Mouse (Mus musculus) ES-Bruce4 (cell line): Measurements from ENCODE around the gene Slc33a1. TPM values are rescaled to one million over a fixed set of nuclear protein-coding genes. Genes with fewer than 3 reads are reported as not detected.

Experiments
- H3K27ac ChIP-seq: 2 replicates; pipeline ENCODE4 v1.5.1; 2012; ENCODE audit warnings: low read length, inconsistent platforms; ENCODE audit not compliant: insufficient read depth
- H3K27me3 ChIP-seq: 2 replicates; pipeline ENCODE4 v1.6.1; 2012; ENCODE audit warnings: mild to moderate bottlenecking, low read length, inconsistent platforms; ENCODE audit not compliant: control insufficient read depth, poor library complexity, insufficient read depth, severe bottlenecking
- H3K36me3 ChIP-seq: 2 replicates; pipeline ENCODE4 v1.6.1; 2012; ENCODE audit warnings: inconsistent platforms, mild to moderate bottlenecking, low read length, moderate library complexity; ENCODE audit not compliant: control insufficient read depth, poor library complexity, insufficient read depth, severe bottlenecking
- H3K4me1 ChIP-seq: one replicate; pipeline ENCODE4 v1.8.1; 2011; ENCODE audit warnings: low read length; ENCODE audit not compliant: control insufficient read depth, insufficient read depth
- H3K4me3 ChIP-seq: 2 replicates; pipeline ENCODE4 v1.5.1; 2011; ENCODE audit warnings: low read depth, mild to moderate bottlenecking, low read length
- H3K9ac ChIP-seq: 2 replicates; pipeline ENCODE4 v1.6.1; 2012; ENCODE audit warnings: low read depth, mild to moderate bottlenecking, inconsistent platforms; ENCODE audit not compliant: poor library complexity, severe bottlenecking
- H3K9me3 ChIP-seq: replicated peaks from 2 replicates; pipeline ENCODE4 v1.6.1; 2012; ENCODE audit warnings: mild to moderate bottlenecking, low read length, inconsistent platforms; ENCODE audit not compliant: control insufficient read depth, poor library complexity, insufficient read depth, severe bottlenecking
- CTCF ChIP-seq: IDR thresholded peaks from one replicate; pipeline ENCODE4 v1.8.1; 2011; ENCODE audit warnings: low read depth, low read length
- EP300 ChIP-seq: IDR thresholded peaks from 2 replicates; pipeline ENCODE4 v1.6.1; 2011; ENCODE audit warnings: low read depth, low read length; ENCODE audit not compliant: insufficient read depth
- POLR2A ChIP-seq: IDR thresholded peaks from one replicate; pipeline ENCODE4 v1.8.1; 2011; ENCODE audit warnings: low read length; ENCODE audit not compliant: insufficient read depth
- polyA plus RNA-seq: library from polyadenylated mRNA; stranded (reverse); fragments of >200 nt; gene quantifications from 2 replicates; pipeline ENCODE4 v1.2.4, GENCODE M21; 2011; ENCODE audit warnings: low read depth; ENCODE audit not compliant: missing spikeins, insufficient read depth, insufficient read length

Slc33a1 gene
- polyA plus RNA-seq, 1 experiment: 15.2 TPM

DNA sequence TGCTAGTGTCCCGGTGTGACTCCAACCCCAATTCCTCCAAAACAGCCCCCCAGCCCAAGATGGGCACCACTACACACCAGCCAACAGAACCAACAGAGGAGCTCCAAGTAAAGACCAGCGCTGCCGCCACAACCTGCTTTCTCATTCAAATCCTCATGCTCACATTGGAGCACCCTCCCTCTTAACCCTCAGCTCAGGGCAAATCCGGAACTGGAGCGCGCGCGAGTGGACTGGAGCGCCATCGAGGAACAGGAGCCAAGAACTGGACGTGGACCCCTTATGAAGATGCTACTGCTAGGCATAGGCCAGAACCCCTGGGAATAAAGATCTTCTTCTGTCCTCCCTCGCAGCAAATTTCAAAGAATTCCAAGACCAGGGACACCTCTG is 65.3 kb downstream of the Slc33a1 start, which contains the start of gene Plch1:
Gene Plch1, minus strand, starts transcription at position 164 of the 387 bp plus-strand sequence.
- H3K9ac ChIP-seq: peak within 1 kb of the TSS; percentile 70
- H3K27ac ChIP-seq: no peak within 1 kb of the TSS
- H3K4me3 ChIP-seq: peak within 1 kb of the TSS; percentile 88
- H3K36me3 ChIP-seq: no peaks in the 10 kb centered on the region
- H3K4me1 ChIP-seq: no peaks in the 10 kb centered on the region
- H3K9me3 ChIP-seq: no peaks in the 10 kb centered on the region
- H3K27me3 ChIP-seq: no peaks in the 10 kb centered on the region; the same call in 1 of the 2 replicates
- TF ChIP-seq CTCF: no peak
- peak; percentile 48; the same call in 1 of the 2 replicates for TF ChIP-seq EP300
- TF ChIP-seq POLR2A: no peak

DNA sequence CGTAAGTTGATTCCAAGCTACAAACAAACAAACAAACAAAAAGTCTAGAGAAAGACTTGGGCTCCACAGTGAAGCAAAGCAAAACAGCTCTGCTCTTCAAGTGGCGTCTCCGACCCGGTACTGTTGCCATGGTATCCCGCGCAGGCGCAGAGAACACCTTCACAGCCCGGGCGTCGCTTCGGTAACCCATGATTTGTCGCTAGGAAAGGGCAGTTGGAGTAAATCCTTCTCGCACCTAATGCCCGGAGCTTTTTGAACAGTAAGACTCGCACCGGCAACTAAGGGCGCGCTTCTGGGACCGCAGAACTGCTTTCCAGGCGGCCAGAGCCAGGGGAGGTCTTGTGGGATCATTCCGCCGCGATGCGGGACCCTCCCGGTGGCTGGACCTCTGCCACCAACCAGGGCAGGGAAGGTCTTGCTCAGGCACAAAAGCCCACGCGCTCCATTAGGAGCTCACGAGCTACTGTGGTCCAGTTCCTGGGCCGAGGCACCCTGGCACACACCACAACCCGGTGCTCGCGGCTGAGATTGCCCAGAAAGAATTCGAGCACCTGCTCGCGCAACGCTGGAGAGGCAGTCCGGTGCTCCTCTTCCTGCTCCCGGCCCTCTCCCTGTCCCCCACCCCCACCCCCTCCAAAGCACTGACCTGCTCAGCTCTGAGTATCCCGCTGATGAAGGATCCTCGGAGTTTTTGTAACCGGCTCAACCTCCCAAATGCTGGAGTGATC is 65.8 kb downstream of the Slc33a1 start:
- Histone ChIP-seq H3K27me3 (no peaks in the 10 kb centered on the region; the same call in 1 of the 2 replicates), H3K27ac (no peak overlapping the region), H3K4me1 (no peaks in the 10 kb centered on the region), H3K4me3 (peak overlapping the region; percentile 88), H3K9ac (peak overlapping the region; percentile 70), H3K9me3 (no peaks in the 10 kb centered on the region), H3K36me3 (no peaks in the 10 kb centered on the region)
- TF ChIP-seq EP300 (no peak), POLR2A (no peak), CTCF (no peak)

DNA sequence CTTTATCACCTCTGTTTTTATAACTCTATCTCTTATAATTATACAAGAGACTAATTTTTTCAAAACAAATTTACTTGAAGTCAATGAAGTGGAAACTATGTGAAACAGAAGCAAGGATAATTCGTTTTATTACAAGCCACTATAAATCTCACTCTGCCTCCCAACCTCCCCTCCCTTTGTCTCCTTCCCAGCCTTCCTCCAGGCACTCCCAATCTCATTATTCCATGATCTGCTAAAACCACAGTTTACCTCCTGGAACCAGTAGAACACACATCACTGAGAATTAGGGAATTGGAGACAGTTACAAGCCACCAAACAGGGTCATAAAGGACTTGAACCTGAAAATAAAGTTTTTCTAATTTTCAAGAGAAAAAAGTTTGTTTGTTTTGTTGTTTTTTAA is 67.4 kb downstream of the Slc33a1 start:
- no peak overlapping the region for H3K27ac ChIP-seq

DNA sequence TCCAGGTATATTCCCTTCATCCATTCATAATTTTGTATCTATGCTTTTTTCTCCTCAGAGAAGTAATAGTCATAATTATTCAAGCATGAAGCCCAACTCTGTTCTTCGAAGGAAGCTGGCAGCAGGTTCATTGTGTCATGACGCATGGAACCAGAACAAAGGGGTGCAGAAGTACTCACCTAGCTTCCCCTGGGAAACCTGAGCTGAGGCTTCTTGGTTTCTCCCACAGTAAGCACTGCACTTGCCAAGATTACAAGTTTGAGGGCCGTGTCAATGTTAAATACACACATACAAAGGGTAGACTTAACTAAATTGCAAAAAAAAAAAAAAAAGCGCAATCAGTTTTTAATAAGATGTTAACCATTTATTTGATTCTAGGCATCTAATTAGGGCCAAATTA is 68.3 kb downstream of the Slc33a1 start:
- Histone ChIP-seq H3K4me3 (no peak overlapping the region), H3K4me1 (no peaks in the 10 kb centered on the region), H3K27ac (no peak overlapping the region), H3K36me3 (no peaks in the 10 kb centered on the region), H3K9me3 (no peaks in the 10 kb centered on the region), H3K9ac (no peak overlapping the region), H3K27me3 (no peaks in the 10 kb centered on the region)
- TF ChIP-seq EP300: no peak
- no peak for TF ChIP-seq CTCF
- TF ChIP-seq POLR2A: no peak

More for the DNA sequence above, 67.4 kb downstream of the Slc33a1 start:
- Histone ChIP-seq H3K9me3 (no peaks in the 10 kb centered on the region), H3K4me3 (no peak overlapping the region), H3K27me3 (no peaks in the 10 kb centered on the region; the same call in 1 of the 2 replicates), H3K9ac (no peak overlapping the region), H3K4me1 (no peaks in the 10 kb centered on the region), H3K36me3 (no peaks in the 10 kb centered on the region)
- TF ChIP-seq POLR2A (no peak), EP300 (no peak), CTCF (no peak)

DNA sequence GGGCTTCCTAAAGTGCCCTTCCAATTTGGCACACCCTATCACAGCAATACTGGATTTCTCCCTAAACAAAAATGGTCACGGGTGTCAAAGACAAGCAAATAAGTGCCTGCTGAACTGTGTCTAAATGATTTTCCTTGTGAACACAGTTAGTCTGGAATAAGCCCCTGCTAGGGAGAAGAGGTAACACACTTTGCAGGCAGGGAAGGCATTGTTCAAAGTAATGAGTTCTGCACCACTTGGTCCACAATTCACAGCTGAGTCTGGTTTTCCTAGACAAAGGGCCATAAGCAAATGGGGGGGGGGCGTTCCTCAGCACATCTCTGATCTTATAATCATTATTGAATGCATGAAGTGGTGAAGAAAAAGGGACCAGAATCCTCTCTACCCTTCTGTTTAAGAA is 68.8 kb downstream of the Slc33a1 start:
- H3K4me1 ChIP-seq: no peaks in the 10 kb centered on the region
- H3K9me3 ChIP-seq: no peaks in the 10 kb centered on the region
- no peak overlapping the region for H3K27ac ChIP-seq
- H3K27me3 ChIP-seq: no peaks in the 10 kb centered on the region
- H3K4me3 ChIP-seq: no peak overlapping the region
- no peak for TF ChIP-seq POLR2A
- no peak for TF ChIP-seq EP300
- no peak for TF ChIP-seq CTCF
- no peak overlapping the region for H3K9ac ChIP-seq
- no peaks in the 10 kb centered on the region for H3K36me3 ChIP-seq

DNA sequence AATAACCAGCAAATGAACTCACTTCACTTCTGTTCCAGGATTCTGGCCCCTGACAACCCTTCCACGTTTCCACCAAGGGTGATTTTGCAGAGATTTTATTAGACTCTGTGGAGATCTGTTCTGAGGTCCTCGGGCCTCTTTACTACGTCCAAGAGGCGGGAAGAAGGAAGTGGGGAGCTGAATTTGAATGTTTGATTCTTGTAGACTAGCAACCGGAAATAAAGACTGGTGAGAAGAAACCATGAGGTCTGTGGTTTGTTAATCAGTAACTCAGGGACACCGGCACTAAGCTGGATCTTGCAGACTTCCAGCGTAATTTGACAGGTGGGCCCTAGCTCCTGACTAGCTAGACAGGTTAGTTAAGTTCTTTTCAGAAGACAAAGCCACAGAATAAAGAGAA is 70.9 kb downstream of the Slc33a1 start:
- no peak for TF ChIP-seq EP300
- TF ChIP-seq POLR2A: no peak
- no peak for TF ChIP-seq CTCF
- H3K36me3 ChIP-seq: no peaks in the 10 kb centered on the region
- no peak overlapping the region for H3K9ac ChIP-seq
- H3K4me1 ChIP-seq: no peaks in the 10 kb centered on the region
- H3K27ac ChIP-seq: no peak overlapping the region
- H3K27me3 ChIP-seq: no peaks in the 10 kb centered on the region
- no peaks in the 10 kb centered on the region for H3K9me3 ChIP-seq
- H3K4me3 ChIP-seq: no peak overlapping the region
